Mouse (Mus musculus): ENCODE results near the gene Slc44a3. TPM values are rescaled to one million over a fixed set of nuclear protein-coding genes. Genes with fewer than 3 reads are reported as not detected.

Slc44a3 gene
- total RNA-seq, 2 experiments from 2014 or later: 0.16 TPM; not detected in 1

DNA sequence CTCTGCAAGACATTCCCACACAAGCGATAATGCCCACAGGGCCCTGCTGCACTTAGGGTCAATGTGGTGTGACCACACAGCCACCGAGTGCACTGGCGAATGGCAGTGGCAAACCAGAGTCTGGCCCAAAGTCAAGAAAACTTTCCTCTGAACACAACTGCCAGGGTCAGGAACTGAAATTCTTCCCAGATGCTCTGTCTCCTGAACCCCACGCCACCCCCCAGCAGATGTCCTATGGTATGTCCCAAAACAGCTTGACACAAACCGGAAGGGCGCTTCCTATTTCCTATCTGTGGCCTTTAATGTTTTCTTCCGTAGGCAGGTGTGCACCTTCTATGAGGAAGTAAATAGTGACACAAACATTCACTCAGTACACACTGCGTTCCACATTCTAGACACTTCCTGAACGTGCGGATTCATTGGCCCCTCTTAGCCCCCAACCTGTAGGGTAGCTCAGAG, 65.1 kb downstream of the Slc44a3 start:
- no peak for DNase-seq
- intact Hi-C loops (cut with DNase I; ENCODE audit: low total_unique reads): no loop called here

- intact Hi-C loops (cut with DNase I; ENCODE audit: low total_unique reads): no loop called here
- DNase-seq: no peak
These were observed 66.4 kb downstream of the Slc44a3 start for GRCm38 (mm10) chr3:121465795-121466194.

DNA sequence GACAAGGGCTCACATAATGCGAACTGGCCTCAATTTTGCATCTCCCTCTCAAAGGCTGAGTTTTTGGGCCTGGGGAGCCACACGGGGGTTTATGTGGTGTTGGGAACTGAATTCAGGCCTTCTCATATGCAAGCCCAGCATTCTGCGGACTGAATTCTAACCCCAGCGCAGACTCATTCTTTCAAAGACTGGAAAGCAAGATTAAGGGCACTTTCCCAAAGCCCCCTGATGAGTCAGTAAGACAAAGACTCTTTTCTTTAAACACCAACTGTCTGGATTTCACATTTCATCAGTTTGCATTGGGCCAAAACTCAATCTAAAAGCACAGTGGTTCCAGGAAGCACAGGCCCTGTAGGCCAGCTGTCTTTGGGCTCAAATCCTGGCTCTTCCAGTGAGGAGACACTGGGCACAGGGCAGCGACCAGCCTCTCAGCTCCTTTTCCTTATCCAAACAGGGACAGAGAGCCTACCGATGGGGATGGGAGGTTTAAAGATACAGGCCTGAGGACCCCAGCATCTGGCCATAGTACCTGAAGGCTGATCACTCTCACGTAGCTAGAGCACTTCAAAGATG, 67.4 kb downstream of the Slc44a3 start:
- intact Hi-C loops (cut with DNase I; ENCODE audit: low total_unique reads): no loop called here
- DNase-seq: no peak

DNA sequence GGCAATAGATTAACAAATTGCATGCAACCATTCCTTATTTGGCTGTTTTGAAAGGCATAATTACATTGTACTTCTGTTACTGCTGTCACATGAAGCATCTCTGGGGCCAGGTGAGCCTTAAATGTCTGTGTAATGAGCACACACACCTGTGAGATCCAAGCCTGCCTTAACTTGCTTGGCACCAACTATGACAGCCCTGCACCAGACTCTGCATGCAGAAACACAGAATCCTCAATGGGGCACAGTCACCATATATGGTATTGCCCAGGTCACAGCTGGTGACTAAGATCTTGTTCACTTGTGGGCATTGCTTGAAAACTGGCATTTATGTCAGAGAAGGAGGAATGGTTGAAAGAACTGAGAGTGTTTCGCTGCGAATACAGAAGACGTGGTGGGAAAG, 69.4 kb downstream of the Slc44a3 start:
- intact Hi-C loops (cut with DNase I; ENCODE audit: low total_unique reads): no loop called here
- no peak for DNase-seq

- intact Hi-C loops (cut with DNase I; ENCODE audit: low total_unique reads): no loop called here
- DNase-seq: no peak
These were observed 70.7 kb downstream of the Slc44a3 start for GRCm38 (mm10) chr3:121461477-121461876.

- intact Hi-C loops (cut with DNase I; ENCODE audit: low total_unique reads): no loop called here
- no peak for DNase-seq
These were observed 71.6 kb downstream of the Slc44a3 start for GRCm38 (mm10) chr3:121460473-121461193.

DNA sequence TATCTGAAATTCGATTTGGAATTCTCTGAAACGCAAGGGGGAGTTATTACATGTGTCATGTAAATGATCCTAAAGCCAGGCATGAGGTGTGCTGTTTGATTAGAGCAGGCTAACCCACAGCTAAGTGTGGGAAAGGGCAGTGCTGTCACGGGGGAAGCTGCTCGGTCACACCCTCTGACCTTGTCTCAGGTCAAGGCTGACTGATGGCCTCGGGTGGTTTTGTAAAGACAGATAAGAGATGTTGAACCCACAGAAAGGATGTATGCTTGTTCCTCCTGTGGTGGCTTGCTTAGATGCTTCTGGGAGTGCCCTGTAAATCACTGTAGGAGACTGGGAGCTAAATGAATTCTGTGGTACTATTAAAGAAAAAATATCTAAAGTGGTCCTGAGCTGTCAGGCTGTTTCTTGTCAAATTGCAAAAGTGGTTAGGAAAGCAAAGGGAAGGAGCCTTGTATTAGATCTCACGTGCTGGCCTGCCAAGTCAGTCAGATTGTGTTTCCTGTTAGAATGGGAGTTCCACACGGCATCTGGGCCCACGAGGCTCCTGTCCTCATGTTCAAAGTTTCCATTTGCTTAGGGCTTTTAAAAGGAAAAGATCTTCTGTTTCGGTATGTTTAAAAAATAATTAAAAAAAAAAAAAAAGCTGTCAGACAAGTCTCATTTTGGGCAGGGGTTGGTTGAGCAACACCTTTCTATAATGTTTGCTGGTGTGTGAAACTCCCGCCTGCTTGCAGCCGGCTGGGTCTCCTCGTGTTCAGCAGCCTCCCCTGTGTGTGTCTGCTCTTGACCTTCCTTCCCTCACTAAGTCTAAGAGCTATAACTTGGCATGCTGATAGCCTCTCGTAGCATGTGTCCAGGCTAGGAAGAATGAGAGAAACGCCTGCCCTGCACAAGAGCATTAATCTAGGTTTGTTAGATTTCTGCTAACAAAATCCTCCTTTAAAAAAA, 73.4 kb downstream of the Slc44a3 start:
- no peak for DNase-seq
- intact Hi-C loops (cut with DNase I; ENCODE audit: low total_unique reads): no loop called here

DNA sequence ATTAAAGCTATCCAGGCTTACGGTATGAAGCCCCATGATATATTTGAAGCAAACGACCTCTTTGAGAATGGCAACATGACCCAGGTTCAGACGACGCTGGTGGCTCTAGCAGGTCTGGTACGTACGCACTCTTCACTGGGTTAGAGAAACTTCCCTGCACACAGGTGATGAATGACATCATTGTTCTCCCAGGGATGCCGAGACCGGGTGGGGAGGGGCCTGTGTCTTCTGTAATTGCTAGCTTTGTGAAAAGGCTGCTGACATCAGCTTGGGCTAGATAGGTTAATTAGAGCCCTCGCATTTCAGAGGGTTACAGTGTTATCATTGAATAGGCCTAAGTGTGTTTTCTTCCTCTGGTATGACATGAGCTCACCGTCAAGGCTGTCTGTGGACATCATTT, 80.8 kb downstream of the Slc44a3 start:
- DNase-seq: no peak
- intact Hi-C loops (cut with DNase I; ENCODE audit: low total_unique reads): no loop called here

DNA sequence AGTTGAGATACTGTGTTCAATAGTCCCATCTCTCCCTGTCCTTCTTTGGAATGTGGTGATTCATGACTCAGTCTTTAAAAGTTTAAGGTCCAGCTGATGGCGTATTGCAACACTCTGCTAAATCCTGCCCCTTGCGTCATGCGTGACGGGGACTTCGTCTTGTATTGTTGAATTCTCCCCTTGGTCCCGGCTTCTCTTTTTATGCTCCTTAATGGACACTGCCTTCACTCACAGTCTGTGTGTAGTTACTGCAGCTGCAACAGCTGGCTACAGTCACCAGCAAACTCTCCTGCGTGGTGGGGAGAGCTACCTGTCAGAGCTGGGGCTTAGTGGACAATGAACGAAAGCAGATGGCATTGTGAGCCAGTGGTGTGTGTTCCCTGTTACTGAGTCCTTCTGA, 82.7 kb downstream of the Slc44a3 start:
- no peak for DNase-seq
- intact Hi-C loops (cut with DNase I; ENCODE audit: low total_unique reads): no loop called here

DNA sequence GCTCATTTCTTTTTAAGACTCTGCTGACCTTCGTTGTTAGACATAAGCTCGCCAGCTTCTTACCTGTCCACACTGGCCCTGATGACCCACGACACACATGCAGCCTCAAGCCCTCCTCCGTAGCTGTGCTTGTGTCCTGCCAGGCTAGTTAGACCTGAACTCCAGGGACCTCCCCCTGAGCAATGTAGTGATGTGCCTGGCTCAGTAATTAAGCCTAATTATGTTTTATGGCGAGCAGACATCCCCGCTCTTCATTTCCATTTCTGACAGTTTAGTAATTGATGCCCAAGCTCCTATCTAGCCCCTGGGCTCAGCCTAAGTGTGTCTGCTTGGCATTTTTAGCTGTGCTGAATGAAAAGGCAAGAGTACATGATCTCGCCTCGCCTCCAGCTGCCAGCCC, 83.6 kb downstream of the Slc44a3 start:
- no peak for DNase-seq
- intact Hi-C loops (cut with DNase I; ENCODE audit: low total_unique reads): no loop called here

DNA sequence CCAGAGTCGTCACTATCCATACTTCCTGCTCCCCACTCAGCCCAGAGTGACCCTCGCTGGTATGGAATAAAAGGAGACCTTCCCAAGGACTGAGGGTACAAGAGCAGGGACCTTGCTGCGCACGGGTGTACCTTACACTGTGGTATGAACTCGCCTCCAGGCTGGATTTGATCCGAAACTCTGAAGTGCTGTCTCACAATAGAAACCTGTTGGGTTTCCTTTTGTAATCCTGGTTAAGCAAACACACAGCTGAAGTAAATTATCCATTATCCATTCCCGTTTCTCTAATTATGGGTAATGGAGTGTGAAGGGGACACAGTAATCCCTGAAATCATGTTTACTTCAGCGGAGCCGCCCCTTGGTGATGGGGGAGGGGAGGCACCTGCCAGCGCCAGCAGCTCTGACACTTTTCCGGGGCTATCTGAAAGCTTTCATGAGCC, 84.2 kb downstream of the Slc44a3 start:
- intact Hi-C loops (cut with DNase I; ENCODE audit: low total_unique reads): no loop called here
- DNase-seq: no peak

DNA sequence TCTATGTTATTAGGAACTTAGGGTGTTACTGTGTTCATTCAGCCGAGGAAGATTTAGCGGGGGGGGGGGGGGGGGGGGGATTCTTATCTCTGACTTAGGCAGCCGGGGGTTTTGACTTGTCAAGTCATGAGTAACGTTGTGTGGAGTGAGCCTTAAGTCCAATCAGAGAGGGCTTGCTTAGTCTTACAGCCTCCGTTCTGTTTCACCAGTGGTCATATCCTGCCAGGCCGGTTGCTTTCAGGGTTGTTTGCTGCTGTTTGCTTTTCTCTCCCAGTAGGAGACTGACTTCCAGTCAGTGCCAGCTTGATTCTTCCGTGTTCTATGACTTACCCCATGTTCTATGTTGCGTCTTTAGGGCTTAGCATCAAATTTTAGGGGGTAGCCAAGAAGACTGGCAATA, 85.8 kb downstream of the Slc44a3 start:
- DNase-seq: no peak
- intact Hi-C loops (cut with DNase I; ENCODE audit: low total_unique reads): no loop called here

- no peak for DNase-seq
- intact Hi-C loops (cut with DNase I; ENCODE audit: low total_unique reads): no loop called here
These were observed 87.8 kb downstream of the Slc44a3 start for GRCm38 (mm10) chr3:121444414-121444813.

DNA sequence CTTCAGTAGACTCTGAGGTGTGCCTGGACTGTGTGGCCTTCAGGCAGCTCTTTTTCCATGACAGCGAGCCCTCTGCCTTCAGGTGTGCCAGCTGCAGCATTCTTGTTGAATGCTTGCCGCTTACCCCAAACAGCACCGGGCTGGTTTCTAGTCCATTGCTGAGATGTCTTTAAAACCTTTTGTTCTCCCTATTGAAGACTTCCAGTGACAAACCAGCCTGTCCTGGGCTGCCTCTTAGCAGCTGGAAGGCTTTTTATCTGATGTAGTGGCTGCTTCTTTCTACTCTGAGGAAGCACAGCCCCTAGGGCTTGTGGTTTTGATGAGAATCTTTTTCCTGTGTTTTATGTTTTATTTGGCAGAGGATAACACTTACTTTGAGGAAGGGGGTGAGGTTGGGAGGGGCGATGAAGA, 88.3 kb downstream of the Slc44a3 start:
- intact Hi-C loops (cut with DNase I; ENCODE audit: low total_unique reads): no loop called here
- no peak for DNase-seq

- no peak for DNase-seq
- intact Hi-C loops (cut with DNase I; ENCODE audit: low total_unique reads): no loop called here
These were observed 89.9 kb downstream of the Slc44a3 start for GRCm38 (mm10) chr3:121442288-121442687.

DNA sequence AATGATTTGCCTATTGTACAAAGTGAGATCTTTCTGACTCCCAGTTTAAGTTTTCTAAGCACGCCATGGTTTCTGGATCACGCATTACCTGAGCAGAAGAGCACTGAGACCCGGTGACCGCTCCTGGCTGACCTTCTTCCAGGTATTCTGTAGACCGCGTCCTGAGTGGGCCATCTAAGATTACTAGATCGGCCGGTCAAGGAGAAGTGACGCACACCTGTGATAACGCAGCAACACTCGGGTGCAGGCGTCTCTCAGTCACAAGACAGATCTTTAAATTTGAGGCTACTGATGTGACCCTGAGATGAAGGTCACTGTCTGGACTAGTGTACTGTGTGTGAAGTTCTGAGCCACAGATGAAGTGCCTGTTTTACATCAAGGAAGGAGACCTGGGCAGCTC, 90.7 kb downstream of the Slc44a3 start:
- DNase-seq: no peak
- intact Hi-C loops (cut with DNase I; ENCODE audit: low total_unique reads): no loop called here

GRCm38 (mm10) chr3:121439623-121440161, 92.5 kb downstream of the Slc44a3 start:
- DNase-seq: no peak
- intact Hi-C loops (cut with DNase I; ENCODE audit: low total_unique reads): no loop called here

DNA sequence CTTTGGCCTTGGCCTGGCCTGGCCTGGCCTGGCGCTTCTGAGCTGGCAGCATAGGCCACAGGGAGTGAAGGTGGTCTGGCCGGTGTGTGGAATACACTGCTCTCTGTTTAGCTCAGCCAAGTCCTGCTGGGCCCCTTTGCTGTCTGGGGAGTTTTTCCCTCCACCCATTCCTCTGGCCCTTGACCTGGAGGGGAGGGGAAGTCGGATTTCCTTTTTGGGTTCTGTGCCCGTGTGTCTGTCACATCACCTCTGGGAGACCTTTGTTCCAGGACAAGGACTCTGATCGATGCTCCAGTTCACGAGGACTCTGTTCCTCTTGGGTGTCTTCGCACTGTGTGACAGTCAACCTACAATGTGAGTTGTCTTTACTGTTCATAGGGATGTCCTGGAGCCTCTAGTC, 94.2 kb downstream of the Slc44a3 start:
- no peak for DNase-seq
- intact Hi-C loops (cut with DNase I; ENCODE audit: low total_unique reads): no loop called here

DNA sequence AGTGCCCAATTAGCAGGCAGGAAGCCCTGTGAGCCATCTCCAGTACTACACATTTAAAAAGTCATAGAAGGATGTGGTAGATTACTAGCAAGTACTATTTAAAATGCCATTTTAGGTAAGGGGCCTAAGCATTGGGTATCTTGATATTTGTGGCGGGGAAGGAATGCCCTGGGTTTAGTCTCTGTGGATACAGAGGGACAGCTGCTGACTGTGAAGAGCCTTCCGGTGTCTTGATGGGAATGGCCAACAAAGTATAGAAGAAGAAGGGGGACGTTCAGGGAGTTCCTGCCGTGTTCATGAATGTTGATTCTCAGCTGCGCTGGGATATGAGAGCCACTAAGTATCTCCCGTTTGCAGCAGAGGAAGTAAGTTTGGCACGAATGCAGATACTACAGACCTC, 95.1 kb downstream of the Slc44a3 start:
- DNase-seq: no peak
- intact Hi-C loops (cut with DNase I; ENCODE audit: low total_unique reads): no loop called here

- DNase-seq: no peak
- intact Hi-C loops (cut with DNase I; ENCODE audit: low total_unique reads): no loop called here
These were observed 96.9 kb downstream of the Slc44a3 start for GRCm38 (mm10) chr3:121435296-121435695.

All from gastrocnemius, postnatal 14 days (tissue).